Mouse (Mus musculus): ENCODE measurements around the gene Dkk3.

DNA sequence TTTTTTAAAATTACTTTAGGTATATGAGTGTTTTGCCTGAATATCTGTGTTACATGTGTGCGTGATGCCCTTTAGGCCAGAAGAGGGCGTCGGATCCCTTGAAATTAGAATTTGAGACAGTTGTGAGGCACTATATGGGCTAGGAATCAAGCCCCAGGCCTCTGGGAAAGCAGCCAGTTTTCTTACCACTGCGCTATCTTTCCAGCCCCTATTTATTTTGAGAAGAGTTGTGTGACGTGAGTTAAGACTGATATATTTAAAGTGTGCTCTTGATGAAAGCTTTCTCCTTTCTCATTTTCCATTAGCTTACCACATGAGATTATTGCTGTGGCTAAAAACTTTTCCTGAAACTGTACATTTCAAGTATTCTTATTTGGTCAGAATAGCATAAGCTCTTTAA, 84.0 kb downstream of the Dkk3 start:
- no peak for TF ChIP-seq POLR2A (IDR thresholded peaks at IDR 0.05; ENCODE audit: control insufficient read depth, low read depth, low read length)
- TF ChIP-seq CTCF (IDR thresholded peaks at IDR 0.05; ENCODE audit: control insufficient read depth, insufficient read depth, insufficient replicate concordance, low read depth, low read length) = no peak

All from testis, adult 2 months (tissue).